Mouse (Mus musculus): Measurements from ENCODE around the gene Acot4. TPM values are rescaled to one million over a fixed set of nuclear protein-coding genes. Genes with fewer than 3 reads are reported as not detected.
A peak's percentile ranks its signal among the peaks of the same experiment; 100 is the strongest.
"Not testable (repeated sequence)": the region's sequence is repeated elsewhere in the genome, so short reads cannot be mapped to it uniquely, and the experiment has no call there.

The Acot4 gene
- polyA plus RNA-seq, 1 experiment from 2014 or later: 0.75 TPM

GRCm38 (mm10) chr12:84033302-84033701 is 4.9 kb upstream of the Acot4 start:
- H3K9me3 ChIP-seq; H3K36me3 ChIP-seq; H3K27me3 ChIP-seq; ATAC-seq (ENCODE audit: insufficient number of reproducible peaks, insufficient read depth, low FRiP score, low TSS enrichment); H3K4me1 ChIP-seq; H3K4me3 ChIP-seq; H3K27ac ChIP-seq; H3K9ac ChIP-seq; H3K4me2 ChIP-seq (replicated peaks): not testable (repeated sequence)
- 86% methylated on average over 2 of the region's 2 CpGs for whole genome bisulfite sequencing

- no peak for ATAC-seq (ENCODE audit: insufficient number of reproducible peaks, insufficient read depth, low FRiP score, low TSS enrichment)
- H3K36me3 ChIP-seq: no peaks in the 10 kb centered on the region
- H3K9me3 ChIP-seq: no peaks in the 10 kb centered on the region
- no peaks in the 10 kb centered on the region for H3K27me3 ChIP-seq
- H3K4me3 ChIP-seq: no peak overlapping the region
- WGBS: 66% methylated on average over 4 of the region's 4 CpGs
- H3K9ac ChIP-seq: no peak overlapping the region
- H3K4me1 ChIP-seq: no peaks in the 10 kb centered on the region
- no peak overlapping the region for H3K4me2 ChIP-seq (replicated peaks)
- no peak overlapping the region for H3K27ac ChIP-seq
These were observed 4.1 kb upstream of the Acot4 start for GRCm38 (mm10) chr12:84034108-84034507.

GRCm38 (mm10) chr12:84038691-84039111 is 522 bp downstream of the Acot4 start, which contains the start of gene Gm49366:
Gene Gm49366 (plus strand): TSS chr12:84038935.
- not testable (repeated sequence) for H3K4me1 ChIP-seq; H3K9me3 ChIP-seq; H3K36me3 ChIP-seq; ATAC-seq (ENCODE audit: insufficient number of reproducible peaks, insufficient read depth, low FRiP score, low TSS enrichment); H3K27me3 ChIP-seq; H3K27ac ChIP-seq
- peak within 1 kb of the TSS; percentile 45 for H3K4me3 ChIP-seq
- WGBS: 4% methylated on average over 39 of the region's 39 CpGs
- H3K9ac ChIP-seq: peak within 1 kb of the TSS; percentile 20; the same call in 1 of the 2 replicates
- peak within 1 kb of the TSS; percentile 67 for H3K4me2 ChIP-seq (replicated peaks)

GRCm38 (mm10) chr12:84042248-84042647 is 4.1 kb downstream of the Acot4 start:
- Histone ChIP-seq H3K4me3 (no peak overlapping the region), H3K27me3 (no peaks in the 10 kb centered on the region), H3K27ac (no peak overlapping the region), H3K4me2 (replicated peaks) (no peak overlapping the region), H3K9me3 (0 out of 2 replicates have a peak, but pooled peaks cover 3% of the 10 kb centered on the region), H3K36me3 (no peaks in the 10 kb centered on the region), H3K9ac (no peak overlapping the region), H3K4me1 (no peaks in the 10 kb centered on the region)
- 88% methylated on average over 5 of the region's 5 CpGs for WGBS
- no peak for ATAC-seq (ENCODE audit: insufficient number of reproducible peaks, insufficient read depth, low FRiP score, low TSS enrichment)

- ATAC-seq (ENCODE audit: insufficient number of reproducible peaks, insufficient read depth, low FRiP score, low TSS enrichment): no peak
- no peaks in the 10 kb centered on the region for H3K4me1 ChIP-seq
- H3K27me3 ChIP-seq: no peaks in the 10 kb centered on the region
- no peak overlapping the region for H3K9ac ChIP-seq
- H3K4me2 ChIP-seq (replicated peaks): no peak overlapping the region
- H3K4me3 ChIP-seq: no peak overlapping the region
- H3K27ac ChIP-seq: no peak overlapping the region
- no peaks in the 10 kb centered on the region for H3K36me3 ChIP-seq
- 0 out of 2 replicates have a peak, but pooled peaks cover 9% of the 10 kb centered on the region for H3K9me3 ChIP-seq
- WGBS: 62% methylated on average over 2 of the region's 2 CpGs
These were observed 5.9 kb downstream of the Acot4 start for GRCm38 (mm10) chr12:84044045-84044444.

GRCm38 (mm10) chr12:84046906-84047305 is 8.7 kb downstream of the Acot4 start:
- no peak overlapping the region for H3K4me3 ChIP-seq
- 0 out of 2 replicates have a peak, but pooled peaks cover 6% of the 10 kb centered on the region for H3K9me3 ChIP-seq
- no peaks in the 10 kb centered on the region for H3K4me1 ChIP-seq
- no peaks in the 10 kb centered on the region for H3K36me3 ChIP-seq
- no peak overlapping the region for H3K9ac ChIP-seq
- H3K27ac ChIP-seq: no peak overlapping the region
- ATAC-seq (ENCODE audit: insufficient number of reproducible peaks, insufficient read depth, low FRiP score, low TSS enrichment): no peak
- 91% methylated on average over 1 of the region's 1 CpGs for WGBS
- no peak overlapping the region for H3K4me2 ChIP-seq (replicated peaks)
- no peaks in the 10 kb centered on the region for H3K27me3 ChIP-seq

- not testable (repeated sequence) for H3K36me3 ChIP-seq; H3K27ac ChIP-seq; H3K9ac ChIP-seq; ATAC-seq (ENCODE audit: insufficient number of reproducible peaks, insufficient read depth, low FRiP score, low TSS enrichment); H3K4me3 ChIP-seq; H3K4me2 ChIP-seq (replicated peaks); H3K9me3 ChIP-seq; H3K4me1 ChIP-seq
- peaks cover 17% of the 10 kb centered on the region; the same call in 1 of the 2 replicates for H3K27me3 ChIP-seq
- WGBS: 87% methylated on average over 5 of the region's 5 CpGs
These were observed 12.6 kb downstream of the Acot4 start for GRCm38 (mm10) chr12:84050744-84051143.

GRCm38 (mm10) chr12:84051937-84052474 is 13.8 kb downstream of the Acot4 start, which contains the start of gene Acot3:
Gene Acot3 (plus strand): TSS chr12:84052144.
- Histone ChIP-seq H3K27me3 (peaks cover 17% of the 10 kb centered on the region; the same call in 1 of the 2 replicates), H3K9me3 (0 out of 2 replicates have a peak, but pooled peaks cover 6% of the 10 kb centered on the region), H3K9ac (no peak within 1 kb of the TSS), H3K4me1 (no peaks in the 10 kb centered on the region), H3K4me3 (peak within 1 kb of the TSS; percentile 47; the same call in 1 of the 2 replicates), H3K27ac (no peak within 1 kb of the TSS), H3K36me3 (no peaks in the 10 kb centered on the region), H3K4me2 (replicated peaks) (no peak within 1 kb of the TSS)
- no peak for ATAC-seq (ENCODE audit: insufficient number of reproducible peaks, insufficient read depth, low FRiP score, low TSS enrichment)
- 78% methylated on average over 5 of the region's 5 CpGs for WGBS

- H3K27ac ChIP-seq: no peak overlapping the region
- no peak overlapping the region for H3K4me3 ChIP-seq
- H3K27me3 ChIP-seq: peaks cover 17% of the 10 kb centered on the region; the same call in 1 of the 2 replicates
- no peaks in the 10 kb centered on the region for H3K4me1 ChIP-seq
- H3K4me2 ChIP-seq (replicated peaks): no peak overlapping the region
- 0 out of 2 replicates have a peak, but pooled peaks cover 6% of the 10 kb centered on the region for H3K9me3 ChIP-seq
- 85% methylated on average over 7 of the region's 7 CpGs for WGBS
- H3K9ac ChIP-seq: no peak overlapping the region
- ATAC-seq (ENCODE audit: insufficient number of reproducible peaks, insufficient read depth, low FRiP score, low TSS enrichment): no peak
- H3K36me3 ChIP-seq: no peaks in the 10 kb centered on the region
These were observed 14.4 kb downstream of the Acot4 start for GRCm38 (mm10) chr12:84052609-84053008.

GRCm38 (mm10) chr12:84053173-84053572 is 15.0 kb downstream of the Acot4 start:
- 14% methylated on average over 16 of the region's 16 CpGs for WGBS
- Histone ChIP-seq H3K36me3 (no peaks in the 10 kb centered on the region), H3K27ac (no peak overlapping the region), H3K9ac (peak overlapping the region; percentile 21), H3K4me3 (peak overlapping the region; percentile 47), H3K9me3 (0 out of 2 replicates have a peak, but pooled peaks cover 4% of the 10 kb centered on the region), H3K27me3 (peaks cover 17% of the 10 kb centered on the region; the same call in 1 of the 2 replicates), H3K4me2 (replicated peaks) (peak overlapping the region; percentile 86), H3K4me1 (no peaks in the 10 kb centered on the region)
- ATAC-seq (ENCODE audit: insufficient number of reproducible peaks, insufficient read depth, low FRiP score, low TSS enrichment): no peak

- no peaks in the 10 kb centered on the region for H3K36me3 ChIP-seq
- H3K27me3 ChIP-seq: peaks cover 17% of the 10 kb centered on the region; the same call in 1 of the 2 replicates
- peak overlapping the region; percentile 47 for H3K4me3 ChIP-seq
- no peaks in the 10 kb centered on the region for H3K9me3 ChIP-seq
- H3K4me1 ChIP-seq: no peaks in the 10 kb centered on the region
- peak overlapping the region; percentile 86 for H3K4me2 ChIP-seq (replicated peaks)
- ATAC-seq (ENCODE audit: insufficient number of reproducible peaks, insufficient read depth, low FRiP score, low TSS enrichment): no peak
- 2% methylated on average over 40 of the region's 46 CpGs for WGBS
- H3K27ac ChIP-seq: no peak overlapping the region
- peak overlapping the region; percentile 55 for H3K9ac ChIP-seq
These were observed 15.7 kb downstream of the Acot4 start for GRCm38 (mm10) chr12:84053679-84054391.

- Histone ChIP-seq H3K9me3 (no peaks in the 10 kb centered on the region), H3K4me1 (no peaks in the 10 kb centered on the region), H3K4me2 (replicated peaks) (no peak overlapping the region), H3K27ac (no peak overlapping the region), H3K36me3 (no peaks in the 10 kb centered on the region), H3K9ac (no peak overlapping the region), H3K27me3 (no peaks in the 10 kb centered on the region), H3K4me3 (no peak overlapping the region)
- ATAC-seq (ENCODE audit: insufficient number of reproducible peaks, insufficient read depth, low FRiP score, low TSS enrichment): no peak
- 33% methylated on average over 2 of the region's 2 CpGs for WGBS
These were observed 22.8 kb downstream of the Acot4 start for GRCm38 (mm10) chr12:84060946-84061345.
